Mouse (Mus musculus) liver, embryonic 11.5 days (tissue): ENCODE results near the gene Psmd4. TPM values are rescaled to one million over a fixed set of nuclear protein-coding genes. Genes with fewer than 3 reads are reported as not detected.

Experiments used
- microRNA-seq: library from miRNA; unstranded; fragments of <30 nt; microRNA quantifications from one replicate; pipeline ENCODE4, GENCODE M21; 2017; ENCODE audit warnings: borderline number of aligned reads
- polyA plus RNA-seq: library from polyadenylated mRNA; unstranded; fragments of >200 nt; fragmentation: Nextera tagmentation; extraction: Ambion mirVana; gene quantifications from 2 replicates; pipeline ENCODE4 v1.2.1, GENCODE M21; 2014

Psmd4 gene
- polyA plus RNA-seq, 1 experiment from 2014 or later = 290 TPM

Small RNA genes lying within 50 kb of the gene (microRNA-seq; reads per million reads assigned to microRNA genes)
- 1.1 reads per million for gene Mir7013

Other genes with a start within 250 kb of the Psmd4 start
- 12.2 and 12.7 TPM in 2 replicates for gene Pogz, start 205.0 kb downstream of the Psmd4 start, polyA plus RNA-seq
- 342 and 349 TPM in 2 replicates for gene Psmb4, start 155.7 kb downstream of the Psmd4 start, polyA plus RNA-seq
- gene Selenbp1, start 109.6 kb downstream of the Psmd4 start, polyA plus RNA-seq = 68.2 and 82.0 TPM in 2 replicates
- 4.5 and 4.9 TPM in 2 replicates for gene Rfx5, start 88.5 kb downstream of the Psmd4 start, polyA plus RNA-seq
- gene Pi4kb, start 67.9 kb downstream of the Psmd4 start, polyA plus RNA-seq = 17.0 and 20.5 TPM in 2 replicates
- gene Zfp687, start 27.2 kb downstream of the Psmd4 start, polyA plus RNA-seq = 20.2 and 23.7 TPM in 2 replicates
- gene Pip5k1a, start 64.3 kb upstream of the Psmd4 start, polyA plus RNA-seq = 10.9 and 12.8 TPM in 2 replicates
- 109 and 111 TPM in 2 replicates for gene Vps72, start 68.4 kb upstream of the Psmd4 start, polyA plus RNA-seq
- 1.1 TPM in 2 replicates for gene Tmod4, start 81.9 kb upstream of the Psmd4 start, polyA plus RNA-seq
- gene Scnm1, start 91.4 kb upstream of the Psmd4 start, polyA plus RNA-seq = 53.1 and 58.5 TPM in 2 replicates
- 8.9 and 9.1 TPM in 2 replicates for gene Lysmd1, start 91.5 kb upstream of the Psmd4 start, polyA plus RNA-seq
- 4.8 and 5.4 TPM in 2 replicates for gene Tnfaip8l2, start 99.7 kb upstream of the Psmd4 start, polyA plus RNA-seq
- 2.5 and 2.8 TPM in 2 replicates for gene Sema6c, start 117.8 kb upstream of the Psmd4 start, polyA plus RNA-seq
- gene Gabpb2, start 175.3 kb upstream of the Psmd4 start, polyA plus RNA-seq = 9.1 and 9.3 TPM in 2 replicates
- gene Cdc42se1, start 186.1 kb upstream of the Psmd4 start, polyA plus RNA-seq = 93.6 and 102 TPM in 2 replicates
- gene Mllt11, start 189.6 kb upstream of the Psmd4 start, polyA plus RNA-seq = 8.6 and 8.7 TPM in 2 replicates
- 0.95 and 1.0 TPM in 2 replicates for gene Gm128, start 199.0 kb upstream of the Psmd4 start, polyA plus RNA-seq
- gene Bnipl, start 208.6 kb upstream of the Psmd4 start, polyA plus RNA-seq = 0.08 and 0.25 TPM in 2 replicates
- gene Mindy1, start 238.7 kb upstream of the Psmd4 start, polyA plus RNA-seq = 29.0 and 29.9 TPM in 2 replicates
- 19.8 and 22.7 TPM in 2 replicates for gene Prune1, start 239.5 kb upstream of the Psmd4 start, polyA plus RNA-seq